Mouse (Mus musculus) C2C12 (cell line): ENCODE results near the gene Tmcc3. TPM values are rescaled to one million over a fixed set of nuclear protein-coding genes. Genes with fewer than 3 reads are reported as not detected.
A peak's percentile ranks its signal among the peaks of the same experiment; 100 is the strongest.

Source experiments
- H3K27me3 ChIP-seq: one replicate; pipeline ENCODE4 v1.6.1; 2011; ENCODE audit not compliant: control insufficient read depth, insufficient read depth, insufficient read length
- H3K36me3 ChIP-seq: one replicate; pipeline ENCODE4 v1.6.1; 2011; ENCODE audit not compliant: control insufficient read depth, insufficient read depth
- H3K4me3 ChIP-seq: one replicate; pipeline ENCODE4 v1.5.1; 2011; ENCODE audit warnings: mild to moderate bottlenecking, control low read depth; ENCODE audit not compliant: poor library complexity, insufficient read depth, severe bottlenecking
- H3K79me2 ChIP-seq: one replicate; pipeline ENCODE4 v1.6.1; 2011; ENCODE audit not compliant: control insufficient read depth, insufficient read depth
- H3K79me3 ChIP-seq: one replicate; pipeline ENCODE4 v1.6.1; 2011; ENCODE audit warnings: low read depth, control low read depth
- H3ac ChIP-seq: one replicate; pipeline ENCODE3; 2011; ENCODE audit warnings: low read depth; ENCODE audit not compliant: control insufficient read depth, insufficient read length
- CEBPB ChIP-seq: IDR thresholded peaks from one replicate; pipeline ENCODE4 v1.6.1; 2011; ENCODE audit warnings: low read depth, mild to moderate bottlenecking, control low read depth, moderate library complexity
- CTCF ChIP-seq: IDR thresholded peaks from one replicate; pipeline ENCODE4 v1.5.1; 2011; ENCODE audit not compliant: control insufficient read depth, insufficient read depth, insufficient read length
- FOSL1 ChIP-seq: IDR thresholded peaks from one replicate; pipeline ENCODE4 v1.8.0; 2011; ENCODE audit warnings: mild to moderate bottlenecking, low read length; ENCODE audit not compliant: poor library complexity, insufficient read depth, severe bottlenecking
- MAX ChIP-seq: IDR thresholded peaks from one replicate; pipeline ENCODE4 v1.6.1; 2011; ENCODE audit warnings: mild to moderate bottlenecking, control low read depth
- MYOD1 ChIP-seq: IDR thresholded peaks from one replicate; pipeline ENCODE4 v1.6.1; 2011; ENCODE audit warnings: low read depth; ENCODE audit not compliant: control insufficient read depth, insufficient read length
- MYOG ChIP-seq: IDR thresholded peaks from one replicate; pipeline ENCODE4 v1.6.1; 2011; ENCODE audit not compliant: control insufficient read depth, insufficient read length; ENCODE audit errors: extremely low read depth
- USF1 ChIP-seq: IDR thresholded peaks from one replicate; pipeline ENCODE4 v1.6.1; 2011; ENCODE audit warnings: low read depth, mild to moderate bottlenecking, control low read depth, moderate library complexity
- long read RNA-seq, 2 experiments: library from polyadenylated mRNA; unstranded; transcript quantifications; one replicate each; pipeline ENCODE4 v2.0.0; 2019 to 2020
- polyA plus RNA-seq: library from polyadenylated mRNA; unstranded; fragments of >200 nt; fragmentation: generic; extraction: Trizol; gene quantifications from one replicate; pipeline ENCODE4 v1.2.1, GENCODE M21; 2012; ENCODE audit warnings: missing spikeins

Tmcc3 gene
- 3.5 TPM for polyA plus RNA-seq
- long read RNA-seq, experiment 1, partial matches to known transcripts, result 0 of 1 reads
- long read RNA-seq, experiment 1, other reads (novel, unspliced or antisense), result 1 of 1 reads
- long read RNA-seq, experiment 2, full-length matches to known transcripts, result 54 of 64 reads
- long read RNA-seq, experiment 2, partial matches to known transcripts, result 0 of 64 reads
- long read RNA-seq, experiment 2, other reads (novel, unspliced or antisense), result 10 of 64 reads

GRCm38 (mm10) chr10:94311511-94312006 is at the start of gene Tmcc3:
Gene Tmcc3 (plus strand): TSS chr10:94311949.
- no peak for TF ChIP-seq USF1
- Histone ChIP-seq H3K27me3 (peaks cover 14% of the 10 kb centered on the region), H3K36me3 (no peaks in the 10 kb centered on the region), H3K79me3 (no peaks in the 10 kb centered on the region), H3ac (no peak within 1 kb of the TSS), H3K4me3 (no peak within 1 kb of the TSS), H3K79me2 (no peaks in the 10 kb centered on the region)

DNA sequence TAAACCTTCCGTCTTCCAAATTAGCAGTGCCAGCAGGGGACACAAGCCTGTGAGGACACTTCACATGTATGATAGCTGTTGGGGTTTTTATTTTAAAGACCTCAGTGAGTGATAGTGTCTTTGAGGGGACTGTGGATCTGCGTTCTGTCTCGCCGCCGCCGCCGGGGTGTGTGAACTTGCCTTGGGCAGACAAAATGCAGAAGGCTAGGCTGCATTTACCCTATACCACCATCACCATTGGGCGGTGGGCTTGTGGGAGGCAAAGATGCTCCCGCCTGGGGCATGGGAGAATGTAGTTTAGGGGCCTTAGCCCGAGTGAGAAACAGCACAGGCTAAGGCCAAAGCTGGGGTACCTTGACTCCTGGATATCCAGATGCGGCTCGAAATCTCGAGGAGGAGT is 49.1 kb upstream of the Tmcc3 start:
- TF ChIP-seq MYOD1 (no peak), MYOG (no peak), FOSL1 (no peak), MAX (no peak), USF1 (no peak), CTCF (no peak), CEBPB (no peak)
- no peak overlapping the region for H3K4me3 ChIP-seq
- peaks cover 24% of the 10 kb centered on the region for H3K27me3 ChIP-seq
- no peak overlapping the region for H3ac ChIP-seq
- H3K79me3 ChIP-seq, result no peaks in the 10 kb centered on the region
- H3K36me3 ChIP-seq, result no peaks in the 10 kb centered on the region
- H3K79me2 ChIP-seq, result no peaks in the 10 kb centered on the region

- no peaks in the 10 kb centered on the region for H3K79me3 ChIP-seq
- H3K4me3 ChIP-seq, result no peak overlapping the region
- TF ChIP-seq MAX (no peak), CEBPB (no peak), CTCF (no peak), MYOG (no peak), USF1 (peak; percentile 64), MYOD1 (no peak), FOSL1 (no peak)
- H3ac ChIP-seq, result no peak overlapping the region
- H3K79me2 ChIP-seq, result no peaks in the 10 kb centered on the region
- no peaks in the 10 kb centered on the region for H3K36me3 ChIP-seq
- peaks cover 24% of the 10 kb centered on the region for H3K27me3 ChIP-seq
Measured at GRCm38 (mm10) chr10:94263211-94263610, 48.5 kb upstream of the Tmcc3 start.

DNA sequence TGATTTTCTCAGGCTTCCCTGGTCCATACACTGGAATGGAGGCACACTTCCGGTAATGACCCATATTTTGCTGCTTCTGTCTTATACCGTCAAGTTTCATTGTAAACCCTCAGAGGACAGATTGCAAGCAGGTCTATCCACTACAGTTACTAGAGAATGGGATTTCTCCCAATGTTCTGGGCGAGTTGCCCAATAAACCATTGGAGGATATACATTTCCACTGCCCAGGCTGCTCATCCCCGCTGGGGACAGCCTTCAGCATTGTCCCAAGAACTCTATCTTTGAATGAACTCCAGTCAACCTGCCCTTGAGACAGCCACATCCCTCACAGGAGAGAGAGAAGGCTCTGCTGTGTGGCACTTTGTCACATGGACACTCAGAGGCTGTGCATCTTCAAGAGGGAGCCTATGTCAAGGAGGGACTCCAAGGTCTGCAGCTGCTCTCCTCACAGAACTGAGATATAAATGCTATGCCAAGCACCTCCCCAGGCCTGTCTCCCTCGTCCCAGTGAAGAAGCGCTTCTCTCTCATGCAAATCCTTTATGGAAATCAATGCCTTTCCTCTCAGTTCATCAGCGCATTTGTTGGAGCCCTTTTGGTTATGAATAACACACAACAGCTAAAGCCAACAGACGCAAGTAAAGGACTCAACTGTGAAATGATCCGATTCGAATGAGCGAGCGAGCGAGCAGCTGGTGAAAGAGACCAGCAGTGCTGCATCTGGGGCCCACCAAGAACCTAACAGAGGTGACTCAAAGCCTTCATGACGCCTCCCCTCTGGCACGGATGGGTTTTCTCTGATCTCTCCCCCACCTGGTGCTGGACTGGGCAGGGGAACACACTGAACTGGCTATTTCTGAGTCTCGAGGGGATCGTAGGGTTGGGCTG is 45.9 kb upstream of the Tmcc3 start:
- Histone ChIP-seq H3K79me3 (no peaks in the 10 kb centered on the region), H3K79me2 (no peaks in the 10 kb centered on the region), H3K27me3 (peaks cover 24% of the 10 kb centered on the region), H3K4me3 (no peak overlapping the region), H3ac (no peak overlapping the region), H3K36me3 (no peaks in the 10 kb centered on the region)
- no peak for TF ChIP-seq USF1
- TF ChIP-seq MAX, result no peak
- TF ChIP-seq CTCF, result no peak
- TF ChIP-seq MYOG, result no peak
- TF ChIP-seq MYOD1, result no peak
- no peak for TF ChIP-seq CEBPB
- TF ChIP-seq FOSL1, result no peak

DNA sequence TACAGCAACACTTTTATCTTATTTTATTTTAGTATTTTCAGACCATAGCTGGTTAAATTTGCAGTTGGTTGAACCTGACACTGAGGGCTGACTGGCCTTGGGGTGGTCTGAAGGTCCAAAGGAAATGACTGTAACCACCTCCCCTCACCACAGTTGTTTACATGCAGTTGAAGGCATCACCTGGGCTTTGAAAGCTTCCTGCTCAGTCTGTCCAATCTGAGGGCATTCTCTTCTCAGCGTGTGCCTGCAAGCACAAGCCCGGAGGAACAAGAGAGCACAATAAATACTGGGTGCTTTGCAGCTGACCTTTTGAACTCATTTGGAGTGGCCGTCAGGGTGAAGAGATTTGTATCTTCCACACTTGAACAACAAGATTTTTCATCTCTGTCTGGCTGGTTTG is 36.4 kb upstream of the Tmcc3 start:
- Histone ChIP-seq H3K4me3 (no peak overlapping the region), H3K79me2 (no peaks in the 10 kb centered on the region), H3K79me3 (no peaks in the 10 kb centered on the region), H3K27me3 (no peaks in the 10 kb centered on the region), H3K36me3 (no peaks in the 10 kb centered on the region), H3ac (no peak overlapping the region)
- TF ChIP-seq CEBPB, result no peak
- no peak for TF ChIP-seq MYOD1
- no peak for TF ChIP-seq FOSL1
- TF ChIP-seq CTCF, result no peak
- TF ChIP-seq USF1, result no peak
- no peak for TF ChIP-seq MAX
- no peak for TF ChIP-seq MYOG
